Mouse (Mus musculus) G1E (cell line): Measurements from ENCODE around the gene Dkk2.

Experiments
- CTCF ChIP-seq: IDR thresholded peaks from 2 replicates; pipeline ENCODE4 v1.5.1; 2012; ENCODE audit warnings: low read depth, low read length, inconsistent platforms, mixed read lengths
- GATA1 ChIP-seq: IDR thresholded peaks from 2 replicates; pipeline ENCODE4 v1.6.1; 2012; ENCODE audit warnings: borderline replicate concordance, low read length, inconsistent platforms, mixed read lengths
- TAL1 ChIP-seq: conservative IDR thresholded peaks from 2 replicates; pipeline ENCODE4 v1.6.1; 2012; ENCODE audit warnings: low read depth, low read length, inconsistent platforms, mixed read lengths

DNA sequence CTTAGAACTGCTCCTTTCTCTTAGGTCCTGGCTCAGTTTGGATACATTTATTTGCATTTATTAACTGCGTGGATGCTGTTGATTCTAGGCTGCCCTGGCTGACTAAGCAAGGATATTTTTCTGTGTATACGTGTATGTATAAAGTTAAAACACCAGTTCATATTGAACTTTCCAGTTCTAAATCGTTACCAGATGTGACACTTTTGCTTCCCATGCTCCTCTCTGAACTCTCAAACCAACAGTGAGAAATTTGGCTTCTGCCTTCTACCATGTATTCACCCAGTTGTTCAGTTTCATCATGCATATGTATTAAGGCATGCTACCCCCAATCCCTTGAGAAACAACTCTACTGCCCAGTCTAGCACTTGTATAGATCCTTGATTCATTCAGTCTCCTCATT lies 45.0 kb upstream of the Dkk2 start:
- no peak for TF ChIP-seq CTCF
- no peak for TF ChIP-seq TAL1
- no peak for TF ChIP-seq GATA1
